Mouse (Mus musculus) bone marrow, adult 2 months (tissue): ENCODE data around the gene Galnt18.

Source experiments
- CTCF ChIP-seq: fragments of 200-500 bp; IDR thresholded peaks from 2 replicates; pipeline ENCODE4 v1.5.1; 2011; ENCODE audit warnings: low read length, control low read depth; ENCODE audit not compliant: control insufficient read depth, insufficient read depth
- POLR2A ChIP-seq: fragments of 200-500 bp; IDR thresholded peaks from 2 replicates; pipeline ENCODE4 v1.6.1; 2011; ENCODE audit warnings: low read depth, mild to moderate bottlenecking, control low read depth, low read length, borderline replicate concordance; ENCODE audit not compliant: control insufficient read depth

DNA sequence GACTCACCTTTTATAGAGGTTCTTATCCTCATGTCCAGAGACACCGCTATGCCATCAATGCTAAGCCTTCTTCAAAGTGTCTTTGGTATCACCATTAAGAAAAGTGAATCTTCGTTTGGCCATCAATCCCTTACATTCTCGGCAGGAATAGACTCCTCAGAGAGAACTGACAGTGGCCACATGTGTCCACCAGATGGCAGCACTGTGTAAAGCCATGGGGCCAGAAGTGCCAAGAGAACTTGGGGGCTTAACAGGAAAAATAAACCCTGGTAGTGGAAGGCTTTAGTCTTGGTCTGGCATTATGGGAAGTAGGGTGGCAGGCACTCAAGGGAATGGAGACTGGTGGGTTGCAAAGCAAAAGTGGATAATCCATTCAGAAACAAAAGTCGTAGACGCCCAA, 2.3 kb upstream of the Galnt18 start:
- peak; percentile 68 for TF ChIP-seq CTCF
- no peak for TF ChIP-seq POLR2A
